ENCODE assay signal across 9 mouse cellular contexts in the genomic region with DNA sequence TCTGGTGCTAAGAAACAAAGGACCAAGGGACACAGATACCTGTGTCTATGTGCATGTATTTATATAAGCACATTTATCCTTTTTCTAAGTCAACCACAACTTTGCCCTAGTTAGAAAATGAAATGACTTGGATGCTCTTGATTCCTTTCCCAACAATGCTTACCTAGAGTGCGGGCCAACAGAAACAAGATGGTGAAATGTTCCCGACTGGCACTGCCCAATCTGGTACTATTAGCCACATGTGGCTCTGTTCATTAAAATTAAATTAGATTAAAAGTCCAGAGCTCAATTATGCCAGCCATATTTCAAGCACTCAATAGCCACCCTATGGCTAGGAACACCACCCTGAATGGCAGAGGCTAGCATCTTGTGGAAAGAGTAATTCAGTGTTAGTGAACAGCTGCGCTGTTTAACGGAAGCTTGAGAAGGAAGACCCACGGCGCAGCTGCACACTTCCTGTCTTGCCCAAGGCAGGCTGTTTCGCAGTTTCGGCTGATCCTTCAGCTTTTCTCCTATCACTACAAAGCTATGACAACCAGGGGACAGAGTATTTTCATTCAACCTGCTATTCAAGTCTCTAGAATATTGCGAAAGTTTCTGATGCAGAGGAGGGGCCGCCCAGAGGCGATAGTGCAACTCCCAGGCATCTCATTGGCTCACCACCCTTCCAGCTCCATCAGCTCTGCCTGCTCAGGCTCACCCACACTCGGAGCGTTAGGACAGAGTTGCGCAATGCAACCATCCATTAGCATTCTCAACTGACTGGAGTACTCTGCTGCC. TPM values are rescaled to one million over a fixed set of nuclear protein-coding genes. Genes with fewer than 3 reads are reported as not detected.
A peak's percentile ranks its signal among the peaks of the same experiment; 100 is the strongest.
DNase-seq lines count a peak whose midpoint lies in the region; ATAC-seq and TF ChIP-seq lines count a peak whose summit lies in the region.
"Had no signal": no experiment of that assay in that cellular context is flagged by ENCODE, and none has a peak within 500 bp of the region (broad histone marks: within the 10 kb centered on the region; RNA-seq: fewer than 3 reads in every experiment).

No protein-coding gene starts in this region.

- H3K4me2 ChIP-seq in liver, embryonic 16.5 days (ENCODE audit: low read depth, low read length): peak overlapping the region; percentile 41; the same call in 1 of the 2 replicates
- no peak overlapping the region for H3K4me2 ChIP-seq in hindbrain, embryonic 12.5 days (replicated peaks)
- H3K4me2 ChIP-seq: embryonic facial prominence, embryonic 12.5 days had no signal

- 33% methylated on average over 14 of the region's 14 CpGs for WGBS in liver, embryonic 16.5 days (ENCODE audit: insufficient replicate concordance)
- WGBS in hindbrain, embryonic 12.5 days: 85% methylated on average over 14 of the region's 14 CpGs

- intact Hi-C loops in heart, postnatal 14 days (cut with DNase I): no loop called here

- no peaks in the 10 kb centered on the region for H3K36me3 ChIP-seq in C2C12 (ENCODE audit: control insufficient read depth, insufficient read depth)
- peaks cover 20% of the 10 kb centered on the region for H3K36me3 ChIP-seq in liver, embryonic 16.5 days (ENCODE audit: control insufficient read depth, insufficient read depth)
- H3K36me3 ChIP-seq in hindbrain, embryonic 12.5 days: no peaks in the 10 kb centered on the region
- H3K36me3 ChIP-seq: embryonic facial prominence, embryonic 12.5 days had no signal

- peak overlapping the region; percentile 43; the same call in 1 of the 2 replicates for H3K27ac ChIP-seq in liver, embryonic 16.5 days (ENCODE audit: low read length)
- H3K27ac ChIP-seq in hindbrain, embryonic 12.5 days: no peak overlapping the region
- H3K27ac ChIP-seq: embryonic facial prominence, embryonic 12.5 days had no signal

- no peak overlapping the region for H3K4me3 ChIP-seq in C2C12 (ENCODE audit: insufficient read depth, poor library complexity, severe bottlenecking)
- H3K4me3 ChIP-seq in liver, embryonic 16.5 days (ENCODE audit: low read depth, low read length): peak overlapping the region; percentile 14; the same call in 1 of the 2 replicates
- H3K4me3 ChIP-seq in hindbrain, embryonic 12.5 days: no peak overlapping the region
- H3K4me3 ChIP-seq: embryonic facial prominence, embryonic 12.5 days had no signal

- no peak overlapping the region for H3ac ChIP-seq in C2C12 (ENCODE audit: control insufficient read depth, insufficient read length, low read depth)

- H3K79me3 ChIP-seq in C2C12 (ENCODE audit: low read depth): no peaks in the 10 kb centered on the region

- H3K9ac ChIP-seq in liver, embryonic 16.5 days (ENCODE audit: low read depth, low read length): no peak overlapping the region
- H3K9ac ChIP-seq in hindbrain, embryonic 12.5 days: no peak overlapping the region
- H3K9ac ChIP-seq: embryonic facial prominence, embryonic 12.5 days had no signal

- no peaks in the 10 kb centered on the region for H3K79me2 ChIP-seq in C2C12 (ENCODE audit: control insufficient read depth, insufficient read depth)

- peak; percentile 82 for ATAC-seq in liver, embryonic 16.5 days (ENCODE audit: low read depth)
- no peak for ATAC-seq in hindbrain, embryonic 12.5 days (ENCODE audit: low FRiP score)

- peak; percentile 51 for DNase-seq in T-cell, adult 2 months (ENCODE audit: low spot score)
- peak; percentile 14 to 49 for DNase-seq in heart, postnatal 14 days
- DNase-seq in spleen, postnatal 14 days (ENCODE audit: low spot score in 2 of 2): peak; percentile 13 to 17
- no peak for DNase-seq in right cerebral cortex, postnatal 36 days (ENCODE audit: low spot score in 2 of 2)
- DNase-seq in right cerebral cortex, adult 2 months (ENCODE audit: low spot score in 2 of 2): no peak

- TF ChIP-seq CTCF in C2C12 (IDR thresholded peaks at IDR 0.05; ENCODE audit: control insufficient read depth, insufficient read depth, insufficient read length): no peak

- H3K9me3 ChIP-seq in liver, embryonic 16.5 days (replicated peaks; ENCODE audit: control insufficient read depth, low read length): no peaks in the 10 kb centered on the region
- H3K9me3 ChIP-seq in hindbrain, embryonic 12.5 days (replicated peaks): no peaks in the 10 kb centered on the region
- H3K9me3 ChIP-seq: embryonic facial prominence, embryonic 12.5 days had no signal

- no peaks in the 10 kb centered on the region for H3K27me3 ChIP-seq in C2C12 (ENCODE audit: control insufficient read depth, insufficient read depth, insufficient read length)
- H3K27me3 ChIP-seq in liver, embryonic 16.5 days (ENCODE audit: control insufficient read depth, insufficient read depth, low read depth, low read length): no peaks in the 10 kb centered on the region; the same call in 1 of the 2 replicates
- H3K27me3 ChIP-seq in hindbrain, embryonic 12.5 days: peaks cover 3% of the 10 kb centered on the region; the same call in 1 of the 2 replicates
- H3K27me3 ChIP-seq: embryonic facial prominence, embryonic 12.5 days had no signal

- peaks cover 4% of the 10 kb centered on the region for H3K4me1 ChIP-seq in liver, embryonic 16.5 days (ENCODE audit: control insufficient read depth, low read depth, low read length)
- H3K4me1 ChIP-seq in hindbrain, embryonic 12.5 days: no peaks in the 10 kb centered on the region
- H3K4me1 ChIP-seq: embryonic facial prominence, embryonic 12.5 days had no signal

TF ChIP-seq in C2C12, 6 proteins besides CTCF, POLR2A, EP300 and RAD21:
- TF ChIP-seq CEBPB (IDR thresholded peaks at IDR 0.05; ENCODE audit: low read depth) (peak; percentile 80), FOSL1 (IDR thresholded peaks at IDR 0.05; ENCODE audit: insufficient read depth, low read length, poor library complexity, severe bottlenecking) (no peak)

RNA-seq across cellular contexts. Expression of gene 4930523C07Rik, which starts 34.9 kb away (rescaled TPM):
- 0.37 TPM for polyA plus RNA-seq in C2C12 (2012; fragmentation: generic; extraction: Trizol)
- 10 to 100 TPM; 28.8 to 32.4 TPM for total RNA-seq in heart, postnatal 14 days (2021)
- 23.8 and 26.8 TPM in 2 replicates for polyA plus RNA-seq in liver, embryonic 16.5 days (2015; fragmentation: Nextera tagmentation; extraction: Ambion mirVana)
- polyA plus RNA-seq in hindbrain, embryonic 12.5 days (2016; fragmentation: Nextera tagmentation; extraction: Ambion mirVana): 3.5 and 5.4 TPM in 2 replicates

Comparison
In these comparisons a context has a peak if more than half of its experiments do, and no peak if none do; other contexts are left out.
1. DNase-seq: peak in T-cell, adult 2 months (single experiment), heart, postnatal 14 days (2 of 2) and spleen, postnatal 14 days (2 of 2); none in right cerebral cortex, postnatal 36 days (0 of 2) and right cerebral cortex, adult 2 months (0 of 2).